Mouse (Mus musculus) limb, embryonic 13.5 days (tissue): Measurements from ENCODE around the gene Rpl36-ps4. TPM values are rescaled to one million over a fixed set of nuclear protein-coding genes. Genes with fewer than 3 reads are reported as not detected.
"Not testable (repeated sequence)": the region's sequence is repeated elsewhere in the genome, so short reads cannot be mapped to it uniquely, and the experiment has no call there.

Experiments
- ATAC-seq: fragments of 200-750 bp; cut with Nextera tagmentation; 2 replicates; pipeline ENCODE4 v1.8.0; 2017; ENCODE audit warnings: low read depth, moderate number of reproducible peaks, moderate TSS enrichment; ENCODE audit not compliant: low FRiP score
- H3K27ac ChIP-seq: fragments of 300-500 bp; sonication (generic); 2 replicates; pipeline ENCODE4 v1.5.1; 2015; ENCODE audit warnings: inconsistent platforms, mild to moderate bottlenecking, moderate library complexity
- H3K27me3 ChIP-seq: fragments of 300-500 bp; sonication (generic); 2 replicates; pipeline ENCODE4 v1.6.1; 2015; ENCODE audit warnings: mild to moderate bottlenecking, inconsistent platforms
- H3K36me3 ChIP-seq: fragments of 300-500 bp; sonication (generic); 2 replicates; pipeline ENCODE4 v1.6.1; 2015; ENCODE audit warnings: inconsistent platforms, mild to moderate bottlenecking, moderate library complexity
- H3K4me1 ChIP-seq: fragments of 300-500 bp; sonication (generic); 2 replicates; pipeline ENCODE4 v1.6.1; 2015; ENCODE audit warnings: inconsistent platforms
- H3K4me2 ChIP-seq: fragments of 300-500 bp; sonication (generic); replicated peaks from 2 replicates; pipeline ENCODE4 v1.6.1; 2015; ENCODE audit warnings: inconsistent platforms, mild to moderate bottlenecking, moderate library complexity
- H3K4me3 ChIP-seq: fragments of 300-500 bp; sonication (generic); 2 replicates; pipeline ENCODE4 v1.5.1; 2015; ENCODE audit warnings: moderate library complexity, mild to moderate bottlenecking, inconsistent platforms
- H3K9ac ChIP-seq: fragments of 300-500 bp; sonication (generic); 2 replicates; pipeline ENCODE4 v1.6.1; 2015; ENCODE audit warnings: mild to moderate bottlenecking, inconsistent platforms
- H3K9me3 ChIP-seq: fragments of 300-500 bp; sonication (generic); 2 replicates; pipeline ENCODE4 v1.6.1; 2016; ENCODE audit warnings: inconsistent platforms
- WGBS: fragments of 180-500 bp; shearing (Covaris S2); methylation state at CpG from one replicate; pipeline ENCODE4 v1.1.7; 2015; 5-methylcytosine and 5-hydroxymethylcytosine counted together
- polyA plus RNA-seq: library from polyadenylated mRNA; unstranded; fragments of >200 nt; fragmentation: Nextera tagmentation; extraction: Ambion mirVana; gene quantifications from 2 replicates; pipeline ENCODE4 v1.2.1, GENCODE M21; 2015

The Rpl36-ps4 gene
- polyA plus RNA-seq, 1 experiment from 2014 or later = not detected

DNA sequence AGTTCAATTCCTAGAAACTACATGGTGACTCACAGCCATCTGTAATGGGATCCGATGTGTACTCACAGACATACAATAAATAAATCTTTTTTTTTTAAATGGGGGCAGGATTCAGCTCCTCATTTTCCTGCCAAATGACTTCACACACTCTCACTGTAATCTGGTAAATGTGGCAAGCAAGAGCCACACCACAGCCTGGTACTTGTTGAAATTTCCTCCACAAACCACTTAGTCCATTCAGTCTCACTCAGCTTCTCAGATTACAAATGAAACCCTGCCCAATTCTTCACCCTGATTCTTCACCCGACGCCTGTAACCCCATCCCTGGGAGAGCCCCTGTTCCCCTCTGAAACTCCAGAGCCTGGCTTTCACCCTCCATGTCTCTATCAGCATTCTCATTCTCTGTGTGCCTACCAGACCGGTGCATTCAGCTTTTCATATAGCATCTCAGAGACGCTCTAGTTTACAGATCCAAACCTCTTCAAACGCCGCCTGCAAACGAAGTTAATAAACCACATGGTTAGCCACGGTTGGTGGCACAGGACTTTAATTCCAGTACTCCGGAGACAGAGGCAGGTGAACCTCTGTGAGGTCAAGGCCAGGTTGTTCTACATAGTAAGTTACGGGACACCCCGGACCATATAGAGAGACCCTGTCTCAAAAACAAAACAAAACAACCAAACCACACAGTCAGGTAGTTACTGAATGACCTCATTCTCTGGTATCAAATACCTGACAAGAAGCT, 36.5 kb downstream of the Rpl36-ps4 start:
- Histone ChIP-seq H3K4me3 (no peak overlapping the region), H3K9ac (no peak overlapping the region), H3K27ac (no peak overlapping the region), H3K36me3 (no peaks in the 10 kb centered on the region), H3K27me3 (no peaks in the 10 kb centered on the region), H3K4me1 (no peaks in the 10 kb centered on the region), H3K4me2 (no peak overlapping the region), H3K9me3 (no peaks in the 10 kb centered on the region; the same call in 1 of the 2 replicates)
- 60% methylated on average over 12 of the region's 12 CpGs for whole genome bisulfite sequencing
- no peak for ATAC-seq

GRCm38 (mm10) chr17:87958283-87958682, 37.5 kb downstream of the Rpl36-ps4 start:
- H3K9me3 ChIP-seq = no peaks in the 10 kb centered on the region; the same call in 1 of the 2 replicates
- no peaks in the 10 kb centered on the region for H3K4me1 ChIP-seq
- H3K27ac ChIP-seq = no peak overlapping the region
- 64% methylated on average over 8 of the region's 8 CpGs for WGBS
- ATAC-seq = no peak
- no peak overlapping the region for H3K4me3 ChIP-seq
- H3K4me2 ChIP-seq = no peak overlapping the region
- H3K36me3 ChIP-seq = no peaks in the 10 kb centered on the region
- no peak overlapping the region for H3K9ac ChIP-seq
- H3K27me3 ChIP-seq = no peaks in the 10 kb centered on the region

- not testable (repeated sequence) for H3K4me2 ChIP-seq, H3K9me3 ChIP-seq, H3K4me1 ChIP-seq, H3K36me3 ChIP-seq, H3K4me3 ChIP-seq, H3K27me3 ChIP-seq, ATAC-seq, H3K27ac ChIP-seq, H3K9ac ChIP-seq
- WGBS = 95% methylated on average over 11 of the region's 11 CpGs
Measured at GRCm38 (mm10) chr17:87959406-87959805, 38.6 kb downstream of the Rpl36-ps4 start.

GRCm38 (mm10) chr17:87959931-87960330, 39.2 kb downstream of the Rpl36-ps4 start:
- H3K36me3 ChIP-seq, H3K9ac ChIP-seq, H3K9me3 ChIP-seq, H3K4me2 ChIP-seq, H3K27me3 ChIP-seq, H3K4me1 ChIP-seq, H3K27ac ChIP-seq, ATAC-seq, H3K4me3 ChIP-seq: not testable (repeated sequence)
- WGBS = 92% methylated on average over 5 of the region's 5 CpGs

GRCm38 (mm10) chr17:87963081-87964075, 42.6 kb downstream of the Rpl36-ps4 start:
- H3K27me3 ChIP-seq = no peaks in the 10 kb centered on the region
- no peak overlapping the region for H3K9ac ChIP-seq
- no peaks in the 10 kb centered on the region for H3K4me1 ChIP-seq
- 86% methylated on average over 13 of the region's 14 CpGs for WGBS
- no peaks in the 10 kb centered on the region; the same call in 1 of the 2 replicates for H3K9me3 ChIP-seq
- H3K36me3 ChIP-seq = no peaks in the 10 kb centered on the region
- no peak for ATAC-seq
- no peak overlapping the region for H3K4me3 ChIP-seq
- H3K27ac ChIP-seq = no peak overlapping the region
- H3K4me2 ChIP-seq = no peak overlapping the region

GRCm38 (mm10) chr17:87968483-87968926, 47.7 kb downstream of the Rpl36-ps4 start:
- H3K27me3 ChIP-seq, H3K4me3 ChIP-seq, H3K4me2 ChIP-seq, H3K9ac ChIP-seq, ATAC-seq, H3K27ac ChIP-seq, H3K36me3 ChIP-seq, H3K9me3 ChIP-seq, H3K4me1 ChIP-seq: not testable (repeated sequence)
- 33% methylated on average over 7 of the region's 8 CpGs for WGBS

Other genes starting within 250 kb of the Rpl36-ps4 start
- 84.6 and 85.5 TPM in 2 replicates for gene Msh2, start 248.6 kb upstream of the Rpl36-ps4 start, polyA plus RNA-seq
- gene Kcnk12, start 123.0 kb upstream of the Rpl36-ps4 start, polyA plus RNA-seq = 0.15 TPM in 1 of 2 replicates, not detected in the other
- 58.5 and 62.8 TPM in 2 replicates for gene Msh6, start 54.1 kb downstream of the Rpl36-ps4 start, polyA plus RNA-seq
- 20.3 and 21.1 TPM in 2 replicates for gene Fbxo11, start 144.3 kb downstream of the Rpl36-ps4 start, polyA plus RNA-seq